In the genomic region with DNA sequence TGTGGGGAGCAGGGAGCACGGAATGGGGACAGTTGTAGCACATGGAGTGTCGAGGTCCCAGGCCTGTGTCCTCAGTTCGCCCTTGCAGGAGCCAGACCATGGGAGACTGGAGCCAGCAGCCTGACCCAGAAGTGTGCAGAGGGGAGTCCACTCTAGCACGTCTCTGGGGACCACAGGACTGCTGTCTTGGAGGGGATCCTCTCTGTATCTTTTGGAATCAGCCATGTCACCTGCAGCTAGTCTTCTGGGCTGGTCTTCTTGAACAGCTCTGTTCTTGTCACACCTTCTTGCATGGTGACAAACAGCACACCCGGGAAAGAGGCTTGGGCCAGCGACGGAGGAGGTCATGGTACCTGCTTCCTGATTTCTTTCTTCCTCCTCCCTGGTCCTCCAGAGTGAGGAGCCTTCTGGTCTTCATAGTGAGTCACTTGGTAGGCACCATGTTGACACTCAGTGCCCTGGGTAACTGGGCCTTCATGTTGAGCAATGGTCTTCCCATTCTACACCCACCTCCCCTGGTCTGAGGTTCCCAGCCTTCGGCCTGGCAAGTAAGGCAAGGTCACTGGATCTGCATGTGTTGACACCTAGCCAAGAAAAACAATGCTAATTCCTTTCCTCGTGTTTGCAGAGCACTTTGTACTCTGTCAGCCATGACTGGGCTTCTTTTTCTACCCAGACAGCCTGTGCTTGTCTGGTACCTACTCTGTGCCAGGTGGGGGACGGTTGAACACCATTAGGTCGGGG, we compare ENCODE assay signal across 9 mouse cellular contexts. TPM values are rescaled to one million over a fixed set of nuclear protein-coding genes. Genes with fewer than 3 reads are reported as not detected.
A peak's percentile ranks its signal among the peaks of the same experiment; 100 is the strongest.
DNase-seq lines count a peak whose midpoint lies in the region; ATAC-seq lines count a peak whose summit lies in the region.
"Had no signal": no experiment of that assay in that cellular context is flagged by ENCODE, and none has a peak within 500 bp of the region (broad histone marks: within the 10 kb centered on the region; RNA-seq: fewer than 3 reads in every experiment).

No protein-coding gene starts in this region.

- H3K4me3 ChIP-seq in kidney, embryonic 14.5 days (ENCODE audit: low read length) = no peak overlapping the region
- no peak overlapping the region for H3K4me3 ChIP-seq in liver, embryonic 13.5 days (replicated peaks)
- H3K4me3 ChIP-seq: heart, embryonic 13.5 days had no signal

- no peak overlapping the region for H3K9ac ChIP-seq in kidney, embryonic 14.5 days (ENCODE audit: low read depth, low read length)
- no peak overlapping the region for H3K9ac ChIP-seq in liver, embryonic 13.5 days
- H3K9ac ChIP-seq: heart, embryonic 13.5 days had no signal

- DNase-seq in kidney, adult 8-10 months = peak; percentile 68 to 87
- DNase-seq in adrenal gland, postnatal 36 days = peak; percentile 46 to 50
- no peak for DNase-seq in liver, embryonic 13.5 days
- no peak for DNase-seq in thymus, postnatal 25 days
- DNase-seq in gastrocnemius, postnatal 4 days (ENCODE audit: low spot score in 2 of 2) = no peak
- DNase-seq: cerebellum, postnatal 25 days had no signal

- 66% methylated on average over 11 of the region's 11 CpGs for WGBS in kidney, embryonic 14.5 days
- 70% methylated on average over 11 of the region's 11 CpGs for WGBS in liver, embryonic 13.5 days (ENCODE audit: insufficient replicate concordance)

- H3K4me2 ChIP-seq in kidney, embryonic 14.5 days (replicated peaks; ENCODE audit: low read depth, low read length) = no peak overlapping the region
- H3K4me2 ChIP-seq in liver, embryonic 13.5 days = no peak overlapping the region
- H3K4me2 ChIP-seq: heart, embryonic 13.5 days had no signal

- H3K36me3 ChIP-seq in kidney, embryonic 14.5 days (ENCODE audit: control insufficient read depth, insufficient read depth, low read length) = no peaks in the 10 kb centered on the region
- H3K36me3 ChIP-seq in liver, embryonic 13.5 days = peaks cover 18% of the 10 kb centered on the region
- H3K36me3 ChIP-seq: heart, embryonic 13.5 days had no signal

- H3K27me3 ChIP-seq in kidney, embryonic 14.5 days (ENCODE audit: control insufficient read depth, insufficient read depth, low read length) = no peaks in the 10 kb centered on the region
- H3K27me3 ChIP-seq in liver, embryonic 13.5 days = no peaks in the 10 kb centered on the region
- H3K27me3 ChIP-seq: heart, embryonic 13.5 days had no signal

- H3K9me3 ChIP-seq in kidney, embryonic 14.5 days (ENCODE audit: control insufficient read depth, low read length) = no peaks in the 10 kb centered on the region
- no peaks in the 10 kb centered on the region for H3K9me3 ChIP-seq in liver, embryonic 13.5 days (replicated peaks)
- H3K9me3 ChIP-seq: heart, embryonic 13.5 days had no signal

- H3K27ac ChIP-seq in kidney, embryonic 14.5 days (ENCODE audit: low read depth, low read length) = no peak overlapping the region
- no peak overlapping the region for H3K27ac ChIP-seq in liver, embryonic 13.5 days
- H3K27ac ChIP-seq: heart, embryonic 13.5 days had no signal

- ATAC-seq in kidney, embryonic 14.5 days (ENCODE audit: low FRiP score, low TSS enrichment) = no peak
- 0 out of 2 replicates have a peak, but pooled peaks have one; percentile 18 for ATAC-seq in liver, embryonic 13.5 days (ENCODE audit: low read depth)
- ATAC-seq in neutrophil, adult 5-6 weeks (ENCODE audit: extremely low read depth, insufficient number of reproducible peaks, low FRiP score, poor library complexity, severe bottlenecking) = peak; percentile 67

- 0 out of 2 replicates have a peak, but pooled peaks cover 3% of the 10 kb centered on the region for H3K4me1 ChIP-seq in kidney, embryonic 14.5 days (ENCODE audit: control insufficient read depth, insufficient read depth, low read length)
- peaks cover 30% of the 10 kb centered on the region for H3K4me1 ChIP-seq in liver, embryonic 13.5 days (replicated peaks)

RNA-seq across cellular contexts. Expression of a gene that starts 21.6 kb away (rescaled TPM):
- polyA plus RNA-seq in kidney, embryonic 14.5 days (2014; fragmentation: Nextera tagmentation; extraction: Ambion mirVana) = 4.0 and 5.7 TPM in 2 replicates
- total RNA-seq in adrenal gland, postnatal 36 days (2021) = 10 to 100 TPM in 1 of 2 experiments, 1 to 10 TPM in 1; 9.5 to 14.3 TPM
- polyA plus RNA-seq in liver, embryonic 13.5 days (2015; fragmentation: Nextera tagmentation; extraction: Ambion mirVana) = 9.5 and 11.0 TPM in 2 replicates
- total RNA-seq in neutrophil, adult 5-6 weeks (2017) = 176 and 186 TPM in 2 replicates
- 10 to 100 TPM; 13.3 to 16.2 TPM for total RNA-seq in gastrocnemius, postnatal 4 days (2021)

RNA-seq across cellular contexts. Expression of a gene that starts 38.6 kb away (rescaled TPM):
- 82.6 and 104 TPM in 2 replicates for polyA plus RNA-seq in kidney, embryonic 14.5 days (2014; fragmentation: Nextera tagmentation; extraction: Ambion mirVana)
- total RNA-seq in adrenal gland, postnatal 36 days (2021) = 100 to 1,000 TPM; 256 to 285 TPM
- polyA plus RNA-seq in liver, embryonic 13.5 days (2015; fragmentation: Nextera tagmentation; extraction: Ambion mirVana) = 50.2 and 53.9 TPM in 2 replicates
- total RNA-seq in neutrophil, adult 5-6 weeks (2017) = 55.9 and 69.6 TPM in 2 replicates
- total RNA-seq in gastrocnemius, postnatal 4 days (2021) = 10 to 100 TPM; 33.6 to 39.3 TPM

Comparison
In these comparisons a context has a peak if more than half of its experiments do, and no peak if none do; other contexts are left out.
1. DNase-seq: peak in kidney, adult 8-10 months (2 of 2) and adrenal gland, postnatal 36 days (2 of 2); none in liver, embryonic 13.5 days (single experiment), thymus, postnatal 25 days (single experiment) and gastrocnemius, postnatal 4 days (0 of 2).
2. RNA of a gene that starts 21.6 kb away (total RNA-seq): 176 to 186 TPM in neutrophil, adult 5-6 weeks; 13.3 to 16.2 TPM in gastrocnemius, postnatal 4 days and 9.5 to 14.3 TPM in adrenal gland, postnatal 36 days; every median in the first group is over 10 times any median in the second.